Mouse (Mus musculus): ENCODE measurements around the gene B4galt5. TPM values are rescaled to one million over a fixed set of nuclear protein-coding genes. Genes with fewer than 3 reads are reported as not detected.
A peak's percentile ranks its signal among the peaks of the same experiment; 100 is the strongest.

The B4galt5 gene
- total and polyA plus RNA-seq, 3 experiments, result 4.6 to 34.4 (median 6.5) TPM

GRCm38 (mm10) chr2:167272706-167273105, 76.3 kb downstream of the B4galt5 start:
- H3K9ac ChIP-seq (ENCODE audit: control insufficient read depth, low read depth, low read length, poor library complexity, severe bottlenecking), result no peak overlapping the region
- no peak for TF ChIP-seq CHD2 (IDR thresholded peaks at IDR 0.05; ENCODE audit: low read length)
- no peak for TF ChIP-seq MYB (IDR thresholded peaks at IDR 0.05; ENCODE audit: low read depth, low read length)
- TF ChIP-seq CTCF (IDR thresholded peaks at IDR 0.05 in 2 of 3, conservative IDR thresholded peaks at IDR 0.05 in 1 of 3; ENCODE audit: control insufficient read depth in 1 of 3, insufficient read depth in 1 of 3, low read depth in 2 of 3, low read length in 3 of 3, poor library complexity in 1 of 3, severe bottlenecking in 1 of 3), result no peak
- no peak for TF ChIP-seq E2F4 (IDR thresholded peaks at IDR 0.05; ENCODE audit: borderline replicate concordance, low read depth, low read length)
- TF ChIP-seq SIN3A (IDR thresholded peaks at IDR 0.05; ENCODE audit: low read length), result no peak
- TF ChIP-seq TBP (IDR thresholded peaks at IDR 0.05; ENCODE audit: low read depth, low read length), result no peak
- TF ChIP-seq JUND (IDR thresholded peaks at IDR 0.05; ENCODE audit: low read depth, low read length), result no peak
- TF ChIP-seq POLR2AphosphoS5 (IDR thresholded peaks at IDR 0.05; ENCODE audit: borderline replicate concordance, low read depth, low read length), result no peak
- no peak for TF ChIP-seq GATA1 (IDR thresholded peaks at IDR 0.05; ENCODE audit: low read depth, low read length)
- TF ChIP-seq KAT2A (conservative IDR thresholded peaks at IDR 0.05; ENCODE audit: low read depth, low read length), result no peak
- TF ChIP-seq MAFK (IDR thresholded peaks at IDR 0.05; ENCODE audit: borderline replicate concordance, low read depth, low read length), result no peak
- TF ChIP-seq NRF1 (IDR thresholded peaks at IDR 0.05; ENCODE audit: insufficient read depth, low read depth, low read length, poor library complexity, severe bottlenecking), result no peak
- no peak for TF ChIP-seq SMC3 (IDR thresholded peaks at IDR 0.05; ENCODE audit: low read depth, low read length)
- DNase-seq (ENCODE audit: low read depth, low spot score), result peak; percentile 40

GRCm38 (mm10) chr2:167271121-167271521, 77.9 kb downstream of the B4galt5 start:
- no peak overlapping the region for H3K9ac ChIP-seq (ENCODE audit: control insufficient read depth, low read depth, low read length, poor library complexity, severe bottlenecking)
- no peak overlapping the region for H3K27ac ChIP-seq (ENCODE audit: control insufficient read depth, low read depth, low read length)
- no peaks in the 10 kb centered on the region for H3K79me2 ChIP-seq (ENCODE audit: control insufficient read depth, insufficient read depth, low read length, poor library complexity)
- no peaks in the 10 kb centered on the region for H3K27me3 ChIP-seq (ENCODE audit: control insufficient read depth in 1 of 2, insufficient read depth in 2 of 2, low read length in 2 of 2)
- TF ChIP-seq TAL1 (IDR thresholded peaks at IDR 0.05; ENCODE audit: low read length) (no peak), NELFE (IDR thresholded peaks at IDR 0.05; ENCODE audit: low read depth, low read length) (no peak), ZNF384 (IDR thresholded peaks at IDR 0.05; ENCODE audit: low read depth, low read length) (no peak), GATA1 (IDR thresholded peaks at IDR 0.05; ENCODE audit: low read depth, low read length) (no peak), TCF12 (IDR thresholded peaks at IDR 0.05; ENCODE audit: low read depth, low read length) (no peak)
- H3K9me3 ChIP-seq (replicated peaks; ENCODE audit: insufficient read depth, low read length), result no peaks in the 10 kb centered on the region
- H3K4me3 ChIP-seq (ENCODE audit: control insufficient read depth in 1 of 2, insufficient read depth in 1 of 2, low read depth in 2 of 2, low read length in 2 of 2), result no peak overlapping the region
- peaks cover 0 to 5% of the 10 kb centered on the region in 2 experiments; a peak in 1 of 4 replicates for H3K36me3 ChIP-seq (ENCODE audit: control insufficient read depth in 1 of 2, insufficient read depth in 2 of 2, low read length in 2 of 2)
- peaks cover 0 to 11% of the 10 kb centered on the region in 2 experiments; a peak in 3 of 4 replicates for H3K4me1 ChIP-seq (ENCODE audit: control insufficient read depth in 1 of 2, insufficient read depth in 2 of 2, low read length in 2 of 2)
- no peak for DNase-seq (ENCODE audit: low read depth, low spot score)

More at GRCm38 (mm10) chr2:167272706-167273105, 76.3 kb downstream of the B4galt5 start:
- Histone ChIP-seq H3K4me1 (ENCODE audit: control insufficient read depth in 1 of 2, insufficient read depth in 2 of 2, low read length in 2 of 2) (peaks cover 0 to 11% of the 10 kb centered on the region in 2 experiments; a peak in 3 of 4 replicates), H3K36me3 (ENCODE audit: control insufficient read depth in 1 of 2, insufficient read depth in 2 of 2, low read length in 2 of 2) (peaks cover 0 to 5% of the 10 kb centered on the region in 2 experiments; a peak in 1 of 4 replicates), H3K27me3 (ENCODE audit: control insufficient read depth in 1 of 2, insufficient read depth in 2 of 2, low read length in 2 of 2) (no peaks in the 10 kb centered on the region), H3K4me3 (ENCODE audit: control insufficient read depth in 1 of 2, insufficient read depth in 1 of 2, low read depth in 2 of 2, low read length in 2 of 2) (no peak overlapping the region), H3K9me3 (replicated peaks; ENCODE audit: insufficient read depth, low read length) (no peaks in the 10 kb centered on the region), H3K27ac (ENCODE audit: control insufficient read depth, low read depth, low read length) (peak overlapping the region; percentile 49), H3K79me2 (ENCODE audit: control insufficient read depth, insufficient read depth, low read length, poor library complexity) (no peaks in the 10 kb centered on the region)
